Mouse (Mus musculus): ENCODE data around the gene Aven. TPM values are rescaled to one million over a fixed set of nuclear protein-coding genes. Genes with fewer than 3 reads are reported as not detected.

Aven gene
- polyA plus RNA-seq, 1 experiment from 2014 or later: 3.5 TPM

Small RNA genes lying within 50 kb of the gene (microRNA-seq; reads per million reads assigned to microRNA genes)
- not detected for gene Gm44374

Other genes with a start within 250 kb of the Aven start
- gene Nutm1, start 233.7 kb upstream of the Aven start, polyA plus RNA-seq (2015; fragmentation: Nextera tagmentation; extraction: Ambion mirVana): 0.05 and 0.11 TPM in 2 replicates
- gene Nop10, start 231.0 kb upstream of the Aven start, polyA plus RNA-seq (2015; fragmentation: Nextera tagmentation; extraction: Ambion mirVana): 193 and 215 TPM in 2 replicates
- gene Slc12a6, start 227.1 kb upstream of the Aven start, polyA plus RNA-seq (2015; fragmentation: Nextera tagmentation; extraction: Ambion mirVana): 14.6 and 15.1 TPM in 2 replicates
- gene Gm21985, start 226.7 kb upstream of the Aven start, polyA plus RNA-seq (2015; fragmentation: Nextera tagmentation; extraction: Ambion mirVana): not detected in 2 replicates
- gene Emc4, start 124.9 kb upstream of the Aven start, polyA plus RNA-seq (2015; fragmentation: Nextera tagmentation; extraction: Ambion mirVana): 107 and 115 TPM in 2 replicates
- 39.8 and 46.9 TPM in 2 replicates for gene Katnbl1, start 113.8 kb upstream of the Aven start, polyA plus RNA-seq (2015; fragmentation: Nextera tagmentation; extraction: Ambion mirVana)
- gene Emc7, start 38.0 kb upstream of the Aven start, polyA plus RNA-seq (2015; fragmentation: Nextera tagmentation; extraction: Ambion mirVana): 22.0 and 22.1 TPM in 2 replicates
- 0.08 TPM in 1 of 2 replicates, not detected in the other for gene Chrm5, start 12.2 kb upstream of the Aven start, polyA plus RNA-seq (2015; fragmentation: Nextera tagmentation; extraction: Ambion mirVana)